Mouse (Mus musculus): ENCODE results near the gene Zdhhc22.

GRCm38 (mm10) chr12:86988227-86988626 lies 2.0 kb downstream of the Zdhhc22 start:
- TF ChIP-seq EP300 (IDR thresholded peaks at IDR 0.05; ENCODE audit: insufficient read depth, low read depth, low read length) (no peak), POLR2A (IDR thresholded peaks at IDR 0.05; ENCODE audit: insufficient read depth, low read length) (no peak), CTCF (IDR thresholded peaks at IDR 0.05; ENCODE audit: low read depth, low read length) (no peak)
